Mouse (Mus musculus): ENCODE results near the gene Bmp4. TPM values are rescaled to one million over a fixed set of nuclear protein-coding genes. Genes with fewer than 3 reads are reported as not detected.

Bmp4 gene
- 9.8 and 10.6 TPM in 2 replicates for polyA plus RNA-seq (2015; fragmentation: Nextera tagmentation; extraction: Ambion mirVana)

DNA sequence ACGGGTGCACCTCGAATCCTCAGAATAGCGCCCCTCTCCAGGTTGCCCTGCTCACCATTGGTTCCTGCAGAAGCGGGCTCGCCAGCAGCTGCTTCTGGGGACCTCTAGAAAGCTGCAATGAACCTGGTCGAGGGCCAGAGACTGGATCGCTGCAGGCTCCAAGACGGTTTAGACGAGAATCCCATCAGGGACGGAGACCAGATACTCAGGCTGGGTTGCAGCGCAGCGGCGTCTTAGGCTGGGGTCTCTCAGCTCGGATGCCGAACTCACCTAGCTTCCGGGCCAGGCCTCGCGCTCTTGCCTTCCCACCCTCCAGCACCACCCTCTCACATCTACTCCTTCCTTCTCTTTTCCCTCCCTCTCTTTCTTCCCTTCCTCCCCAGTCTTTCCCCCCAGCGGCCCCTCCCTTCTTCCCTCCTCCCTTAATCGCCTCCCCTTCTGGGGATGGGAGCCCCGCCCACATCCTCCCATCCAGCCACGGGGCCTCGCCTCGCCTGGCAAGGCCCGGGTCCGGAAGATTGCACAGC, at the start of gene Bmp4:
Bmp4 (minus strand) TSS at position 421 of the 527 bp plus-strand sequence.

DNA sequence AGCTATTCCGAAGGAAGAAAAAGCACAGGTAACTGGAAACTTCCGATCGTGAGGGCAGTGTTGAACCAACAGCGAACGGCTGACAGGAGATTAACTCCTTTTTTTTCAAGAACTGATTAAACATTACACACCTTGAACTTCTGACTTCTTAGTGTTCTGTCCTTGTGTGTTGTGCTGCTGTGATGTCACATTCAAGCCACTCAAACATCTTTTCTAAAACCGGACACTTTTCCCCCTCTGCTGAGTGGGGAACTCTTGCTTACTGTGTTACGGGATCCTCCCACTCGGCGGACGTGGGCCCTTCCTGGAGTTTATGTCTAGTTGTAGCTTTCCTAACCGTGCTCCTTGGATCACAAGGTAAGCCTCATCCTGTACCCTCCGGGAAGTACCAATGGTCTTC, 11.2 kb downstream of the Bmp4 start, which contains the start of gene Gm15217:
Gm15217 (plus strand) TSS at position 130 of the 400 bp plus-strand sequence.

Other genes with a start within 250 kb of the Bmp4 start
- gene Gm15217, start 11.3 kb downstream of the Bmp4 start, polyA plus RNA-seq (2015; fragmentation: Nextera tagmentation; extraction: Ambion mirVana), result not detected in 2 replicates